Mouse (Mus musculus): ENCODE measurements around the gene Synj2.

Synj2 gene

DNA sequence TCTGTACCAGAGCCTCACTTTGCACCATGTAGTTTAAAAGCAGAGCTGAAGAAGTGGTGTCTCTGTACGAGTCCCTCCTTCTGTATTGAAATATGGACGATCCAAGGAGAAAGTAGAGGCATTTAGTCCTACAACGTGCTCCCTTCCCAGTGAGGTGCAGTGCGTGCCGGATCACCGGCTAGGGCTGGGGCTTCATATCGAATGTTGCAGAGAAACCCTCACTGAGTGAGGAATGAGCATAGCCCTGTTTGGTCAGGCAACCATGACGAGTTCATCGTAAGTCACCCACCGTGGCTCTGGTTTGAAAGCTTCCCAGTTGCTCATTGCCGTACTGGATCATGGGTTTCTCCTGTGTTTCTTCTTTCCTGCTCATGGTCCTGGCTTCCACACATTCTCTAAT lies 95.8 kb downstream of the Synj2 start:
- no peak for DNase-seq (ENCODE audit: extremely low spot score)

DNA sequence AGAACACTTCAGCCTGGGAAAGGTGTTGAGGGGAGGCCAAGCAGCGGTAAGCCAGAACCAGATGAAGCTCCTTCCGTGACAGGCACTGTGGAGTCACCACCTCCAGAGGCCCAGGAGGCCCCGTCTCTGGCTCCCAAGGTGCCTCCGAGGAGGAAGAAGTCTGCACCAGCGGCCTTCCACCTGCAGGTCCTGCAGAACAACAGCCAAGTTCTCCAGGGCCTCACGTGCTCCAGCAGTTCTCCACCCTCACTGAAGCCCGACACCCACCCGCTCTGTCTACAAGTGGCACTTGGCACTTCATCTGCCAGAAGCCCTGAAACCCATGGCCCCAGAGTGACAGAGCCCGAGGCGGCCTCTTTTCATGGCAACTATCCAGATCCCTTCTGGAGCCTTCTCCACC lies 96.4 kb downstream of the Synj2 start:
- DNase-seq (ENCODE audit: extremely low spot score), result no peak

DNA sequence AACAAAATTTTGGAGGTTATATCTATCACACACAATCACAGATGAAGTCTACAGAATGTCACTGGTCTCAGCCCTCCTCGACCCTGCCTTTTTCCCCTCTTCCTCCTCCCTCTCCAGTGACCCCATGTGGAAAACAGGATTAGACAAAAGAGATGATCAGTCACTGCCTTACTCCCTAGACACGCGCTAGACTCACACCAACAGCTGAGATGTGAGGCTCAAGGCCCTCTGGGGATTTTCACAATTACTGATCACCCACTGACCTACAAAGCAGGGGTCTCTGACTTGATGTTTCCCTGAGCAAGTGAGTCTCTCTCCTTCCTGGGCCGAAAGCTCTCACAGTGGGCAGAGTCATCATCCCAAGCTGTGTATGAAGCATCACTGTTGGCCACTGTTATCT lies 111.7 kb downstream of the Synj2 start:
- DNase-seq (ENCODE audit: extremely low spot score), result no peak

DNA sequence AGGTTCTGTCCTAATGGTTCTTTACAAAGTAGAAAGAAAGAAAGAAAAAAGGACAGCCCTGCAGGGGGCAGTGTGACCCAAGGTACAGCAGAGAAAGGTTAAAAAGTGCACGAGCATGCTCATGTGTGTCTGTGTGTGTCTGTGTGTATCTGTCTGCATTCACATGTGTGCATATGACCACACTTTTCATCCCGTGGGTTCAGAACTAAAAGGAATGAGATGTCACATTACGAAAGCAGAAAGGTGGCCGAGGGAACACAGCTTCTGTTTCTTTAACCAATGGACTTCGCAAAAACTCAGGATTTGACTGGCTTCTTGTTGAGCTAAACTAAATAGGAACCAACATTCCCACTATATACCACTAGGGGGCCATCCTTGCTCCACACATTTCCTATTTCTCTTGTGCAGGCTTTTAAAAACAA lies 113.9 kb downstream of the Synj2 start:
- peak; percentile 77 for DNase-seq (ENCODE audit: extremely low spot score)

DNA sequence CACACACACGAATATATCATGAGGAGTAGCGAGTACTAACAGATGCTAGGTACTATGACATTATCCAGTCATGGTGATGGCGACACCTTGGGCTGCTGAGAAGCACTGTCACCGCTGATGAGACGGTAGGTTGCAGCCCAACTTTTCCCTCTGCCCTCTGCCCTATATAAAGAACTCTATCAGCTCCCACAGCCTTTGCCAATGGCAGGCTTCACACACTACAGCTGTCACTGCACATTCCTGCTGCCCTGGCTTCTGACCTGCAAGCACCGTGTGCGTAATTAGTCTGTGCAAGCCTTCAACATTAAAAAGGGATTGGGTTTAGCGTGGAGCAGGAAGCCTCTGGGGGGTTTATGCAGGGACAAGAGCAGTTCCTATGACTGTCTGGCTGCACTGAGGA lies 121.7 kb downstream of the Synj2 start:
- no peak for DNase-seq (ENCODE audit: extremely low spot score)

DNA sequence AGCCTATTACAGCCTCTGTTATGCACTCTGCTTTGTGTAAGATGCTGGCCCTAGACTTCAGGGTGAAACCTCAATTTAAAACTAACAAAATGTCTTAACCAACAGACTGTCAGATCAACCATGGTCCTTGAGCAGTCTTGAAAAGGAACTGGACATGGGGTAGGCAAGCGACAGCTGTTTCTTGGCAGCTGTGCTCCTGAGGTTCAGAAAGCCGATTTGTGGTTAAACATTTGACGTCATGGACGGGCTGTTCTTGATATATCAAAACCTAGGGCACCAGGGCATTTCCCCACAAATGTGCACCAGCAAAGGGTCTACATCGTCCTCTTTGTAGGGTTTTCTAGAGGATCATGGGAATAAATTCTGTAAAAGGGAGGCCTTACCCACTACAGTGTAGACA lies 122.5 kb downstream of the Synj2 start:
- no peak for DNase-seq (ENCODE audit: extremely low spot score)

DNA sequence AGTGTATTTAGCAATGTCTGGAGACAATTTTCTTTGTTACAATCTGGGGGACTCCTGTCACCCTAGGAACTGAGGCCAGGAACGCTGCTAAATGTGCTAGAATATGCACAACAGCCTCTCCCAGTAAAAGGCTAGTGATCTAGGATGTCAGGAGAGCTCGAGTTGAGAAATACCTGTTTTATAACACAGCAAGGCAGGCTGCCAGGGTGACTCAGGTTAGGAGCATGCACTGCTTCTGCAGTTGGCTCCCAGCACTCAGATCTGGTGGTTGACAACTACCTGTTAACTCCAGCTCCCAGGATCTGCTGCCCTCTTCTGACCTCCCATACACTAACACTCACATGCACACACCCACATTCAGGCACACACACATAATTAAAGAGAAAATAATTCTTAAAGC lies 124.9 kb downstream of the Synj2 start:
- no peak for DNase-seq (ENCODE audit: extremely low spot score)

DNA sequence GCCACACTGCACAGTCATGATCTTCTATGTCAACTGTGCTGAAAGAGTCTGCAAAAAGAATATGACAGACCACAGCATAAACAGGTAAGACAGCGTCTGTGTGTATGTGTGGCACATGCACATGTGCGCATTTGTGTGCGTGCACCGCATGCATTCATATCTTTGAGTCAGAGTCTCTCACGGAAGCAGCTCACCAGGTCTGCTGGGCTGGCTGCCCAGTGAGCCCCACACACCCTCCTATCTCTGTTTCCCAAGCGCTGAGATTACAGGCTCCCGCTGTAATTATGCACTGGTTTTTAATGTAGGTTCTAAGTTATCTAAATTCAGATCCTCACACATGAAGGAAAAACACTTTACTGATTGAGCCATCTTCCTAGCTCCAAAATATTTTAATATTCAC lies 126.5 kb downstream of the Synj2 start:
- no peak for DNase-seq (ENCODE audit: extremely low spot score)

DNA sequence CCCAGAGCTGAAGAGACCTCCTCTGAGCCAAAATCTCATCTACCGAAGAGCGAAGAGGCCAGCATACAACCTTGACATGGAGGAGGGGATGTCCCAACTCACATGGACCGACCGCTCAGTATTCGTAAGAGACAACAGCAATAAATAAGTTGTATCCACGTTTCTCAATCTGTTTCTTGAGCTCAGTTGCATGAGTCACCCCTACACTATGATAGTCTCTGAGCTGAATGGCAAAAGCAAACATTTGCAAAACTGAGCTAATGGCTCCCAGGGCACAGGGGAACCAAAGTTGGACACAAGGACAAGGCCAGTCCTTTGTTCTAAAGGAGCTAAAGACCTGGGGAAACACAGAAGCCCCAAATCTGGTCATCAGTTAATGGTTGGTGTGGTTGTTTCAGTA lies 128.8 kb downstream of the Synj2 start:
- no peak for DNase-seq (ENCODE audit: extremely low spot score)

DNA sequence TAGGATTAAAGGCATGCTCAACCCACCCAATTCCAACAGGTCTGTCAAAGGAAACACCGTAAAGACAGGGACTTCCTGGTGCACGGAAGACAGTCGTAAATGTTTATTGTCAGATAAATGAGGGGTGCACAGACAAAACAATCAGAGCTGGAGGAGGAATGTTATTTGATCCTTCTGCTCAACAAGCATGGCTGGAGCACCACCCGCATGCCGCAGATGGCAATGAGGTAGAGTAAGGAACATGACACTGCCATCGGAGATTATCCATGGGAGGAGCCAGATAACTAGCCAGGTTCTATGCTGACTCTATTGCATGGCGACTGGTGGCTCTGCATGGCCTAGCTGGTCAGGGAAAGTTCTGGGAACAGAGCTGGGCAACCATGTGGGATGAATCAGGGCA lies 132.3 kb downstream of the Synj2 start:
- DNase-seq (ENCODE audit: extremely low spot score), result no peak

DNA sequence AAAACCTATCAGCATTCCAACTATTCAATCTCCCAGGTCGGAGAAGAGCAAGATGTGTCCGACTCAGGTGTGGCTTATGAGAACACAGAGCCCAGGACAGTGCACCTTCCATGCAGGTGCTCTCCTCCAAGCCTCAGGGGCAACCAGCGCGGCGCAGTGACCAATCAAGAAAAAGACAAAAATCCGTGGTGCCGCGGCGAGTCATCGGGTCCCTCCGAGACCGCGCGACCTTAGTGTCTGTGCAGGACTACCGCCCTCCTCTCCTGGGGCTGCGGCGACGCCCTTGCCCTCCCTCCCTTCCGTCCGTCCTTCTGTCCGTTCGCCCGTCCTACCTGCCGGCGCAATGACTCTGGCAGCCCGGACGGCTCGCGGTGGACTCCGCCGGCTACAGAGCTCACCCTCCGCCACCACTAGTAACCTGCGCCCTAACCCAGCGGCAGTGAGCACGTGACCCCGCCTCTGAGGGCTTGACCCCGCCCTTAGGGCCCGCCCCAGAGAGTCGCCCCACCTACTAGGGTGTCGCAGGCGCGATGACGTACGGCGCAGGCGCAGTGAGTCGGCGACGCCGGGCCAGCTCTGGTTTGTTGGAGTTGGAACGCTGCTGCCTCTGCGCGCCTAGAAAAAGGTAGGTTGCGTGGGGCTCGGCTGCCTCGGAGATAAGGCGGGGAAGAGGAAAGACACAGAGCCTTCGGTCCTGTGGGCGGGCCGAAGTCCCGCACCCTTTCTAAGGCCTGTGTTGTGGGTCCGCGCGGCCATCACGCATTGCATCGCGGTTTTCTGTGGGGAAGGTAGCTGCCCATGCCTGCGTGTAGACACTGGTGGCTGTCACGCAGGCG lies 138.4 kb downstream of the Synj2 start, which contains the start of the genes Serac1 and Gtf2h5:
Gene Serac1 (minus strand): TSS at position 455 of the 836 bp plus-strand sequence.
Gene Gtf2h5 (plus strand): TSS at position 500 of the 836 bp plus-strand sequence.
- peak; percentile 99 for DNase-seq (ENCODE audit: extremely low spot score)

DNA sequence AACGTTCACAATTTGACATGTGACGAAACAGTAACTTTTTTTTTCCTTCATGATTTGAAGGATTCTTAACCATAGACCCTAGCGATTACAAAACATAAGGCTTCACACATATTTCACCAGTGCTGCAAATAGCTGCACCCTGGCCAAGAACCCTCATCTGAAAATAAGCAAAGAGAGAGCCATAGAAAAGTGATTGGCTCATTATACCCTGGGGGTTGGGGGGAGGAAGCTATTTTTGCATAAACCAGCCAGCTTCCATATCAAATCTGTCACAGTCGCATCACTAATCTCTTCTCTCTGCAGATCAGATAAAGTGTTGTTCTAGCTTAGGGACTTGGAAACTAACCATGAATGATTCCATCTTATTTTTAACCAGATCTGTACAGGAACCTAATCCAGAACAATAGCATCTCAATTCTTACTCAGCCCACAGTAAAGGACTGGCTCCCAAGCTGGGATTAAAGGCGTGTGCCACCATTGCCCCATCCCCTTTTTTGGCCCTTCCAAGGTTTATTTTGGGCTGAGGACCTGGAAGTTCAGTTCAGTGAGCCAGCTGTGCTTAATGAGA lies 142.3 kb downstream of the Synj2 start:
- DNase-seq (ENCODE audit: extremely low spot score), result no peak

DNA sequence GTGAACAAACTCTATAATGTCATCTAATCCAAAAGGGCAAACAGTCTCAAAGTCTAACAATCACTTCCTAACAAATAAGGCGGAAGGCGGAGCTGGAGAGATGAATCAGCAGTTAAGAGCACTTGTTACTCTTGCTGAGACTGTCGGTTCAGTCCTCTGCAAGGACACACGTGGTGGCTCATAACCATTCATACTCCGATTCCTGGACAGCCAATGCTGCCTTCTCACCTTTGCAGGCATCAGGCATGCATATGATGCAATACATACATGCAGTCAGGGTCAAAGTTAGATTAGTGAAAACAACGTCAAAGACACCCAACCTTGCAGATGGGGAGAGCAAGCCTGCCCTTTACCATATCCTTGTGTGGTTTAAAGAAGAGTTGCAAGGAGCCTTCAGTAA lies 150.5 kb downstream of the Synj2 start:
- DNase-seq (ENCODE audit: extremely low spot score), result no peak

Measured in embryo, embryonic 9.5 days (tissue).